Mouse (Mus musculus) kidney, postnatal 10 days (tissue): Measurements from ENCODE around the gene Tubg1.
"Not testable (repeated sequence)": the region's sequence is repeated elsewhere in the genome, so short reads cannot be mapped to it uniquely, and the experiment has no call there.

Source experiments
- DNase-seq: peaks from one replicate; pipeline ENCODE4 v3.0.0; 2021; ENCODE audit warnings: mixed read lengths

Gene Tubg1

GRCm38 (mm10) chr11:101103011-101103410 is 16.7 kb upstream of the Tubg1 start:
- no peak for DNase-seq

- no peak for DNase-seq
Observed at GRCm38 (mm10) chr11:101109351-101109750, 10.4 kb upstream of the Tubg1 start.

DNA sequence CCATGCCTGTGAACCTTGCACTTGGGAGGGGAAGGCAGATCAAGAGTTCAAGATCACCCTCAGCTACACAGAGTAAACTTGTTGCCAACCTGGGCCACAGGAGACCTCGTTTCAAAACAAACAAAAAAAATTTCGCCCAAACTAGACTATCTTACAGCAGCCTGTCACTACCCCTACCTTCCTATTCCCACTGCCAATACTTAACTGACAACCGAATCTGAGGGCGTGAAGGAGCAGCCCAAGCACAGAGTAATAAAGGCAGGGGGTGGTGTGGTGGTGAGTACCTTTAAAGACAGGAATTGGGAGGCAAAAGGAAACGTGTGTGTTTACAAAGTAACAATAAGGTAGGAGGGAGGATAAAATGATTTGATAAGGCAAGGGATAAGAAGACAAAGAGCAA is 9.0 kb upstream of the Tubg1 start:
- DNase-seq, result no peak

GRCm38 (mm10) chr11:101111178-101111577 is 8.6 kb upstream of the Tubg1 start:
- no peak for DNase-seq

- no peak for DNase-seq
Observed at GRCm38 (mm10) chr11:101112186-101112585, 7.6 kb upstream of the Tubg1 start.

DNA sequence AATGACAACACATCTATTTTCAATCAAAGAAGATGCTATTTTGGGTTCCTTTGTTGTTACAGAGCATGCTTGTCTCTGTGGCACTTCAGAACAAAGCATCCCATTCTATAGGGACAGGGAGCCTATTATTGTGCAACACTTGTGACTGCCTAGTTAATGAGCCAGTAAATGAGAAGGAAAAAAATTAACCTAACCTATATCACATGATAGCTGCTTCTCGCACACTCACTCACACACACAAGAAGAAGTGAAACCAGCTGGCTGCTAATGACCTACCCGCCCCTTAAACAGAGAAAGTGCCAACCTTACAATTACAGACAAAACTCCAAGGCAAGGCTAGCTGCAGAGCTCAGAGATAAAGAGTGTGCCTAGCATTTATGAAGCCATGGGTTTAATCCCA is 4.2 kb upstream of the Tubg1 start:
- no peak for DNase-seq

- DNase-seq, result no peak
Observed at GRCm38 (mm10) chr11:101118105-101118504, 1.6 kb upstream of the Tubg1 start.

DNA sequence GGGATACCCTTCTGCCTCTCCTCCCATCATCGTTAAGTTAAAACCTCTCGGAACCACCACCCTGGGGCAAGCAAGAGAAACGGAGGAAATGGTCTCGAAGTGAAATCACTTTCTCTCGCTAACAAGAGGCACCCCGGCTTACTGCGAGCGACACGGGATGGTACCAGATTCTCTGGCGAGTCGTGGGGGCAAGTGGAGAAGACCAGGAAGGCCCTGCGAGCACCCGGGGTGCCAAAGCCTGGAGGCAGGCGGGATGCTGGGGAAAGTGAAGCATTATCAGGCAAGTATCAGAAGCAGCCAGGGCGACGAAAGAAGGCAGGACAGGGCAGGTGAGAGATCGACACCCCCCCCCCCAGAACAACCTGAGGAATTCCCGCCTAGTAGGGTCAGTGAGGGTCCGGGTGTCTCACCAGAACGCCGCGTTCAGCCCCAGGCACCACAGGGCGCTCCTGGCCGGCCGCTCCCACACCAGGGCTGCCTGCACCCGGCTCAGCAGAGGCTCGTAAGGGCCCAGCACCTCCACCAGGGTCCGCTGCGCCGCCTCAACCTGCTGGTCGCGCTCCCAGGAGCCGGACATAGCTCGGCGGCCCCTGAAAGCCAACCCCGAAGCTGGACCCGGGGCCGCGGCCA is 492 bp upstream of the Tubg1 start:
- peak; percentile 34 for DNase-seq

GRCm38 (mm10) chr11:101120545-101121188 is 929 bp downstream of the Tubg1 start:
- DNase-seq, result no peak

- peak; percentile 33 for DNase-seq
Observed at GRCm38 (mm10) chr11:101124494-101124893, 4.8 kb downstream of the Tubg1 start.

DNA sequence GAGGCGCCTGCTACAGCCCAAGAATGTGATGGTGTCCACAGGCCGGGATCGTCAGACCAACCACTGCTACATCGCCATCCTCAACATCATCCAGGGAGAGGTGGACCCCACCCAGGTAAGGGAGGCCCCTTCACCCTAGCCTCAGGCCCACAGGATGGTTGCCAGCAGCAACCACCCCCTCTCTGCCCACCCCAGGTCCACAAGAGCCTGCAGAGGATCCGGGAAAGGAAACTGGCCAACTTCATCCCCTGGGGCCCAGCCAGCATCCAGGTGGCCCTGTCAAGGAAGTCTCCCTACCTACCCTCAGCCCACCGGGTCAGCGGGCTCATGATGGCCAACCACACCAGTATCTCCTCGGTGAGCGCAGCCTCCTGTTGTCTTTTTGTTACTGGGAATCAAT is 5.3 kb downstream of the Tubg1 start:
- DNase-seq, result not testable (repeated sequence)

GRCm38 (mm10) chr11:101127075-101127474 is 7.3 kb downstream of the Tubg1 start:
- peak; percentile 50 for DNase-seq

DNA sequence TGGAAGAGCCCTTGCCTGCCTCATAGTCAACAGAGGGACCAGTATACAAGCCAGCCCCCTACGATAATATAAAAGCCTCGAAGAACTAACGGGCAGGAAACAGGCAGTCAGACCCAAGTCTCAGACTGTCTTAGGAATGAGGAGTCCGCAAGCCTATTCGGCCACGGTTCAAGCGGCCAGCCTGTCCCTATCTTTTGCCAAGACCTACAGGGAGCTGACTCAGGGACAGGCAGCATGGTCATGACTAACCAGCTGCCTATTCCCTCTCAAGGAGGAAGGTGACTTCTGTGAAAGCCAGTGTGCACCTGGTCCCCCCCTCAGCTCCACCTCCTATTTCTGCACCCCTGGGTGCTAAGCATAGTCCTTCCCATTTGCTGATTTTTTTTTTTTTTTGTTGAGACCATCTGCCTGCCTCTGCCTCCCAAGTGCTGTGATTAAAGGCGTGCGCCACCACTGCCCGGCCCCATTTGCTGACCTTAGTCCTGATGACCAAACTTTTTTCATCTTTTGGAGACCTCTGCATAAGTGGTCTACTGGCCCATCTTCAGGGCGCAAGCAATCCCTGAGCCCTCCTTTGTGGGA is 9.3 kb downstream of the Tubg1 start:
- DNase-seq, result no peak

GRCm38 (mm10) chr11:101130056-101130756 is 10.5 kb downstream of the Tubg1 start:
- peak; percentile 31 for DNase-seq

DNA sequence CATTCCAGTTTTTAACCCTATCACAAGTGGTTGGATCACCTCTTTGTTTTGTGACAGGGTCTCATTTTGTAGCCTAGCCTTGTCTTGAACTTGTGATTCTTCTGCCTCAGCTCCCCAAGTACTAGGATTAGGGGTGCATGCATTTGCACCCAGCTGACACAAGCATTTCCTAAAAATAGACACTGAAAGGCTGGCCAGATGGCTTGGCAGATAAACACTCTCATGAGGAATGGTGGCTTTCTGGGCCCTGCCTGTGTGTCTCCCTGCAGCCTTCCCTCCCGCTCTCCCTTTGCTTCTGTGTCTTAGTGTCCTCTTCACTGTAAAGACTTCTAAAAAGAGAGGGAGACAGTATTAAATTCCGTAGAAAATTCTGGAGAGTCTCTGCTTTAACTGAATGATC is 11.4 kb downstream of the Tubg1 start:
- no peak for DNase-seq

DNA sequence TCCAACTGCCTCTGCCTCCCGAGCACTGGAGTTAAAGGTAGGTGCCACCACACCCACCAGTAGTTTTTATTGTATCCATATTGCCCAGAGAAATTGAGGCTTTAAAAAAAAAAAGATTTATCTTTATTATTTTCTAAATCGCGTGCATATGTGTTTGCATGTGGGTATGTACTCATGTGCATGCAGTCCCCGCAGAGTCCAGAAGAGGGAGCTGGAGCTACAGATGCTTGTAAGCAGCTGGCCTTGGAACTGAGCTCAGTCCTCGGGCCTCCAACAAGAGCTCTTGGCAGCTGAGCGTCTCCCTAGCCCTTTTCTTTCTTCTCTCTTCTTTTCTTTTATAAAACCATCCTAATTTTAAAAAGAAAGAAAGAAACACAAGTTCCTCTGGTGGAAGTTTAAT is 12.0 kb downstream of the Tubg1 start:
- DNase-seq, result peak; percentile 66

- DNase-seq, result peak; percentile 52
Observed at GRCm38 (mm10) chr11:101133037-101133436, 13.3 kb downstream of the Tubg1 start.

DNA sequence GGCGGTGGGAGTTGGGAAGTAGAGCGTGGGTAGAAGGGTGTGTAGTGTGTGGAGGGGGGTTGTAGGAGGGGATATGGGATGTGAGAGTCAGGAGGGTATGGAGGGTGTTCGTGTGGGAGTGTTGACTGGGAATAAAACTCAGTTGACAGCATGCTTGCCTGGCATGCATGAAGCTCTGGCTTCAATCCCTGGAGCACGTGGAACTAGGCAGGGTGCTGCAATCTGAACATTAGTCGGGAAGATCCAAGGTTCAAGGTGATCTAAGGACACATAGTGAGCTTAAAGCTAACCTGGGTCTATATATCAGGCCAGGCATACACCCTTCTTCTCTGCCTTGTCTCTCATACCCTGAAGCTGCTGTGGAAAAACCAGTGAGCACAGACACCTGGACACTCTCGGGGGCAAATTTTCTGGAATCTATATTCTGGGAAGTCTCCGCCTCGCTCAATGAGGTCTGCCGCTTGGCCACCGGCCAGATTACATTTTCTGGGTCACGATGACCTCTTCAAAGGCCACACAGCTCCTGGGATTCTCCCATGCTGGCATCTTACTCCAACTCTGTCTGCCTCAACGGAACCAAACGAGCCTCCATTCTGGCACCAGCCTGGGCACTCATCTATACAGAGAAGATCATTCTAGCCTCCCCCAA is 14.6 kb downstream of the Tubg1 start:
- no peak for DNase-seq

- no peak for DNase-seq
Observed at GRCm38 (mm10) chr11:101137000-101137399, 17.3 kb downstream of the Tubg1 start.

- DNase-seq, result peak; percentile 84
Observed at GRCm38 (mm10) chr11:101138536-101139181, 18.9 kb downstream of the Tubg1 start.

GRCm38 (mm10) chr11:101140164-101140819 is 20.6 kb downstream of the Tubg1 start:
- DNase-seq, result peak; percentile 58

- DNase-seq, result no peak
Observed at GRCm38 (mm10) chr11:101141088-101141487, 21.4 kb downstream of the Tubg1 start.
